Comparison of ENCODE assay signal across 9 mouse cellular contexts in genomic region chr4:123005054-123005966, GRCm38 (mm10). TPM values are rescaled to one million over a fixed set of nuclear protein-coding genes. Genes with fewer than 3 reads are reported as not detected.
A peak's percentile ranks its signal among the peaks of the same experiment; 100 is the strongest.
DNase-seq lines count a peak whose midpoint lies in the region; ATAC-seq lines count a peak whose summit lies in the region.
"Had no signal": no experiment of that assay in that cellular context is flagged by ENCODE, and none has a peak within 500 bp of the region (broad histone marks: within the 10 kb centered on the region; RNA-seq: fewer than 3 reads in every experiment).

No protein-coding gene starts in this region.

- intact Hi-C loops in left cerebral cortex, postnatal 25 days (cut with DNase I) = loop anchor here (2.0 kb wide), 1 partner anchor 47 kb away; no protein-coding TSS in a partner anchor

- peaks cover 49% of the 10 kb centered on the region for H3K4me1 ChIP-seq in embryonic facial prominence, embryonic 10.5 days

- DNase-seq in kidney, postnatal 10 days = peak; percentile 55
- no peak for DNase-seq in kidney, adult 18-20 months
- DNase-seq in embryonic facial prominence, embryonic 10.5 days (ENCODE audit: low spot score) = peak; percentile 56
- DNase-seq in left cerebral cortex, postnatal 25 days (ENCODE audit: low spot score in 2 of 2) = peak; percentile 75 to 97
- peak; percentile 85 to 89 for DNase-seq in right cerebral cortex, postnatal 10 days (ENCODE audit: low spot score in 2 of 2)
- no peak for DNase-seq in cerebellum, adult 9-10 months

- peaks cover 24% of the 10 kb centered on the region for H3K36me3 ChIP-seq in embryonic facial prominence, embryonic 10.5 days (replicated peaks)

- WGBS in embryonic facial prominence, embryonic 10.5 days = 38% methylated on average over 15 of the region's 15 CpGs

- no peak overlapping the region for H3K4me3 ChIP-seq in embryonic facial prominence, embryonic 10.5 days

- H3K9me3 ChIP-seq in embryonic facial prominence, embryonic 10.5 days = no peaks in the 10 kb centered on the region

- peaks cover 11% of the 10 kb centered on the region for H3K27me3 ChIP-seq in embryonic facial prominence, embryonic 10.5 days (replicated peaks; ENCODE audit: low read depth, poor library complexity, severe bottlenecking)

- H3K27ac ChIP-seq in embryonic facial prominence, embryonic 10.5 days (replicated peaks) = peak overlapping the region; percentile 62

- no peak for ATAC-seq in erythroid progenitor cell, adult 5-6 weeks (replicated peaks; ENCODE audit: low FRiP score, poor library complexity, severe bottlenecking)
- no peak for ATAC-seq in erythroblast, adult 5-6 weeks (replicated peaks; ENCODE audit: low FRiP score, poor library complexity, severe bottlenecking)

RNA-seq across cellular contexts. Expression of gene Mycl, which starts 9.9 kb away (rescaled TPM):
- polyA plus RNA-seq in embryonic facial prominence, embryonic 10.5 days (2016; fragmentation: Nextera tagmentation; extraction: Ambion mirVana) = 33.6 and 43.0 TPM in 2 replicates
- total RNA-seq in left cerebral cortex, postnatal 25 days (2021) = 10 to 100 TPM; 11.0 to 14.2 TPM
- not detected in 2 replicates for total RNA-seq in erythroid progenitor cell, adult 5-6 weeks (2015; ENCODE audit: low replicate concordance)
- total RNA-seq in erythroid progenitor cell, adult 5-6 weeks (2017; ENCODE audit: low replicate concordance) = not detected in 2 replicates
- total RNA-seq in erythroblast, adult 5-6 weeks (2015; ENCODE audit: low replicate concordance) = 1.7 TPM in 1 of 2 replicates, not detected in the other
- total RNA-seq in erythroblast, adult 5-6 weeks (2017; ENCODE audit: low replicate concordance) = 0.56 and 2.5 TPM in 2 replicates
- total RNA-seq: hematopoietic stem cell, adult 5-6 weeks had no signal

RNA-seq across cellular contexts. Expression of gene Trit1, which starts 11.1 kb away (rescaled TPM):
- polyA plus RNA-seq in embryonic facial prominence, embryonic 10.5 days (2016; fragmentation: Nextera tagmentation; extraction: Ambion mirVana) = 19.0 and 21.6 TPM in 2 replicates
- 10 to 100 TPM; 18.5 to 22.2 TPM for total RNA-seq in left cerebral cortex, postnatal 25 days (2021)
- 1.3 and 3.6 TPM in 2 replicates for total RNA-seq in erythroid progenitor cell, adult 5-6 weeks (2015; ENCODE audit: low replicate concordance)
- 6.0 and 9.9 TPM in 2 replicates for total RNA-seq in erythroid progenitor cell, adult 5-6 weeks (2017; ENCODE audit: low replicate concordance)
- 3.5 and 5.0 TPM in 2 replicates for total RNA-seq in erythroblast, adult 5-6 weeks (2015; ENCODE audit: low replicate concordance)
- total RNA-seq in erythroblast, adult 5-6 weeks (2017; ENCODE audit: low replicate concordance) = 2.0 and 3.2 TPM in 2 replicates

RNA-seq across cellular contexts. Expression of gene Mfsd2a, which starts 44.3 kb away (rescaled TPM):
- 10.1 and 12.9 TPM in 2 replicates for polyA plus RNA-seq in embryonic facial prominence, embryonic 10.5 days (2016; fragmentation: Nextera tagmentation; extraction: Ambion mirVana)
- 10 to 100 TPM; 37.4 to 43.5 TPM for total RNA-seq in left cerebral cortex, postnatal 25 days (2021)
- not detected in 2 replicates for total RNA-seq in erythroid progenitor cell, adult 5-6 weeks (2015; ENCODE audit: low replicate concordance)
- not detected in 2 replicates for total RNA-seq in erythroid progenitor cell, adult 5-6 weeks (2017; ENCODE audit: low replicate concordance)
- total RNA-seq in erythroblast, adult 5-6 weeks (2015; ENCODE audit: low replicate concordance) = not detected in 2 replicates
- not detected in 2 replicates for total RNA-seq in erythroblast, adult 5-6 weeks (2017; ENCODE audit: low replicate concordance)
- total RNA-seq: hematopoietic stem cell, adult 5-6 weeks had no signal

Comparison
In these comparisons a context has a peak if more than half of its experiments do, and no peak if none do; other contexts are left out.
1. DNase-seq: peak in kidney, postnatal 10 days (single experiment), embryonic facial prominence, embryonic 10.5 days (single experiment), left cerebral cortex, postnatal 25 days (2 of 2) and right cerebral cortex, postnatal 10 days (2 of 2); none in kidney, adult 18-20 months (single experiment) and cerebellum, adult 9-10 months (single experiment).
2. RNA of gene Mfsd2a, which starts 44.3 kb away (total RNA-seq): 37.4 to 43.5 TPM in left cerebral cortex, postnatal 25 days; not detected in erythroid progenitor cell, adult 5-6 weeks and not detected in erythroblast, adult 5-6 weeks; every median in the first group is over 10 times any median in the second.